Mouse (Mus musculus) 3134 (cell line): ENCODE data around the gene Stac3.

Source experiments
- DNase-seq: peaks from one replicate; pipeline ENCODE4 v3.0.0-alpha.2; 2011; ENCODE audit warnings: low spot score; ENCODE audit not compliant: insufficient read length; ENCODE audit errors: extremely low read depth

Gene Stac3

DNA sequence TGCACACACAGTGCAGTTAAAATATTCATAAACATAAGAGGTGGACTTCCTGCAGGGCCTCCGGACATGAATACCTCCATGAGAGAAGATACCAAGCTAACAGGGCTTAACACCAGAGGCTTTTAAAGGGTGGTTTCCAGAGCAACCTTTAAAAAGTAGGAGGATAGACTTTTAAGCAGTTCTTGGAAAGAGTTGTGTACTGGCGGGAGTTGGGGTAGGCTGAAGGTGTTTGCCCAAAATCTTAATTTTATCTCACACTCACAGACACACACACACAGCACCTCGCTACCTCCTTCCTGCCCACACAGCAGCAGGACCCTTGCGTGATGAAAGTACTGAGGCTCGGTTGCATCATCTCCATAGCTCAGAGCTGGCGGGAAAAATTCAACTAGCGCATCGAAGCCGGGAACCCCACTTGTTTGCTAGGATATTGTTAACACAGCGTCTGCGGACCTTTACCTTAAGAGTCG, 20.2 kb downstream of the Stac3 start:
- no peak for DNase-seq

DNA sequence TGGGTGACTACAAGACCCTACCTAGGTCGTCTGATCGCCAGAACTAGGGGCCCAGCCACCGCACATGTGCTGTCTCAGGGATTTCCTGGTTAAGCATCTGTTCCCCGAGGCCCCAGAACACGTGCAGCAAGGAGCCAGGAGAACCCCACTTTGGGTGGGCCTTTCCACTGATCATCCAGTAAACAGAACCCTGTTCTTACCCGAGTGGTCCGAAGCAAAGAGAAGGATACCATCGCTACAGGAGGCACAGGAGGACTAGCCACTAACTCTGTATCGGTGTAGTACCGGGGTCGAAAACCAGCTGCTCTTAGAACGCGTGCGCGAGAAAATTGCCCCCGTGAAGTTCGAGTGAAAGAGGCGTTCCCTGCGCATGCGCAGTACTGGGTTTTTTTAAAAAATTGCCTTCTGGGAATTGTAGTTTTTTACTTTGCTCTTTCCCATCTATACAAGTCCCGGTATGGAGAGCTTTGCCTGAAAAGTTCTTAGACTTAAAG, 20.6 kb downstream of the Stac3 start, which contains the start of gene Shmt2:
Shmt2 (minus strand) TSS at position 357 of the 494 bp plus-strand sequence.
- peak; percentile 71 for DNase-seq

DNA sequence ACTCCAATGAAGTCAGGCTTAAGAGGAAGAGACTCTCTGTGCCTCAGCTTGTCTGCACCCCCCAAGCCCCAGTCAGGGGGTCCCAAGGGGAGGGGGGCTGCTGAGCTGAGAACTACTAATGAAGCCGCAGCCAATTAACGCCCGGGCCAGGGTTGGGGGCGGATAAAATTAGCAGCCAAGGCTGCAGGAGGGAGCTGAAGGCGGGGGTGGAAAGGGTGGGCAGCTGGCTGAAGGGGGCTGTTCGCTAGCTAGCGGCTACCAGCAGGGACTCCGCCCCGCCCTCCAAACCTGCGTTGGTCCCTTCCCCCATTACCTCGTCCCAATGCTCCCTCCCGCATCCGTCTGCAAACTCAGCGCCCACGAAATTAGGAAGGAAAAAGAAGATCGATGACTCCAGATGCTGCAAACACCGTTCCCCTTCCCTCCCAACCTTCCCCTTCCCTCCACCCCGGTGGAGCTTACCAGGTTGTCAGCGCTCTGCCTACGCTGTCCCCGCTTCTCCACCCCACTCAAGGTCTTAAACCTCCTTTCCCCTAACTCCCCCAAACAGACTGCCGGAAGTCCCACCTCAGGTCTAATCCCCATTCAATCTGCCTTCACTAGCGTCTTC, 23.3 kb downstream of the Stac3 start:
- no peak for DNase-seq

DNA sequence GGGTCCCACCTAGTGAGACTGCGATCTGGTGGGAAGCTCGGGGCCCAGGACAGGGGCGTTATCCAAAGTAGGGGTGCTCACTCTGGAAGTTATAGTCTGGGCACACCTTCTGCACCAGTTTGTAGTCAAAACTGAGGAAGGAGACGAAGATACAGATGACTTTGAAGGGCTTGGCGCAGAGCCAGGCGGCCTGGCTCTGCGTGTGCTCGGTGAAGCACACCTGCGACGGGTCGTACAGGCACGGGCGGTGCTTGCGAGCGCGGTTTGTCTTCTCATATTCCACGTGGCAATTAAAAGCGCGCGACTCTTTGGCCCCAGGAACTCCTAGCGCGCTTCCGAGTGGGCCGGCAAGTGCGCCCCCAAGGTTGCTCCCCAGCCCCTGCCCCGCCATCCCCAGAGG, 24.6 kb downstream of the Stac3 start:
- DNase-seq, result no peak

DNA sequence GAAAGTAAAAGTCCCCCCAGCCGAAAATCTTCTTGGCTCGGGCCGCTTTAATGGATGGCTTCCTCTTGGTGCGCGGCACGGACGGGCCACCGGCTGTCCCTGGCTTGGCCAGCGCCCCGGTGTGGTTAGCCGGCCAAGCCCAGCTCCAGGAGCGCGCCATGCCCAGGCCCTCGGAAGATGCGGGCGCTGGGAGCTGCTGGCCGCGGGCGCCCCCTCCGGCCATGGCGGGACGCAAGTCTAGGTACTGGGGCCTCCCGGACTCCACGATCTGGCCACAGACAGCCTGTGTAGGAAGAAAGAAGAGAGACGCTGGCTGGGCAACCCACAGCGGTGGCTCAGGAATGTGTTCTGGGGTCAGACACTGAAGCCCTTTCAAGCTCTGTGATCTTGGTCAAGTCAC, 25.2 kb downstream of the Stac3 start:
- no peak for DNase-seq

DNA sequence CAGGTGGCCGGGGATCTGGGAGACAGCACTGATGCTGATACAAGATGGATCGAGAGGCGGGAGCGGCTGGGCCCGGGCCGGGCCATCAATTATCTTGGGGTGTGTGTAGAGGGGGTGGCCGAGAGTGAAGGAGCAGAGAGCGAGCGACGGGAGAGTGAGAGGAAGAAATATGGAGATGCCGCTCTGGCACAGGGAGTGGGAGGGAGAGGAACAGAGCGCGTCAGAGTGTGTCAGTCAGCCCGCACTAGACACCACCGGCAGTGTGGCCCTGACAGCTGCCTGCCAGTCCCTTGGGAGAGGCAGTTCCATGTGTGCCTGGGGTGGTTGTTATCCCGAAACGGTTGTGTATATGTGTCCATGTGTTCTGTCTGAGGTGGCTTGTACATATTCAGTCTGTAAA, 26.0 kb downstream of the Stac3 start:
- DNase-seq, result no peak

DNA sequence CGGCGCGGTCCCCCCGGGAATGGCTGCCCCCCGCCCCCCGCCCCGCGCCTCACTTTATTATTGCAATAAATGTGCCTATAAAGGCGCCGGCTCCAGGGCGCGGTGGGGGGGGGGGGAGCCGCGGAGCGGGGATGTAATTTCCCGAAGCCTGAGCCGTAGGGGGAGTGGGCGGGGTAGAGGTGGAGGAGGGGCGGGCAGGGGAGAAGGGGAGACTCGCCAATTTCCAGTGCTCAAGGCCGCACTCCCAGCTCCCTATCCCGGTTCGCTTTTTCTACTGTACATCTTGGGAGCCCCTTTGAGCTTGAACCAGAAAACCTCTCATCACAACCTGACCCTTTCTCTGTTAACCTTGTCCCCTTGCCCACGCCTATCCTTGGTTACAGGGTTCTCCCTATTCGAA, 29.5 kb downstream of the Stac3 start:
- DNase-seq, result no peak

DNA sequence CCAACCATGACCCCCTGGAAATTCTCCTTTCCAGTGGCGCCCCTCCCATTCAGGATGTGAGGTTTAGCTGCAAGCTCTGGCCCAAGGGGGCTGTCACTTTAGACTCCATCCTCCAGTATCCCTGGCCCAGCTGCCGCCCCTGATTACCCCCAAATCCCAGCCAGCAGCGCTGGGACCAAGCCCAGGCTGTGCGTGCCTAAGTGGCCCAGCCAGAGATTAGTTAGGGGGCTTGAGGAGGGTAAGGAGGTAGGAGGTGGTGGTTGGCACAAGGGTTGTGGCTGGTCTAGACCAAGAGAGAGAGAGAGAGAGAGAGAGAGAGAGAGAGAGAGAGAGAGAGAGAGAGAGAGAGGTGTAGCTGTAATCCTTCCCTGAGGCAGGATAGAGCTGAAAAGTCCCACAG, 30.1 kb downstream of the Stac3 start:
- no peak for DNase-seq

DNA sequence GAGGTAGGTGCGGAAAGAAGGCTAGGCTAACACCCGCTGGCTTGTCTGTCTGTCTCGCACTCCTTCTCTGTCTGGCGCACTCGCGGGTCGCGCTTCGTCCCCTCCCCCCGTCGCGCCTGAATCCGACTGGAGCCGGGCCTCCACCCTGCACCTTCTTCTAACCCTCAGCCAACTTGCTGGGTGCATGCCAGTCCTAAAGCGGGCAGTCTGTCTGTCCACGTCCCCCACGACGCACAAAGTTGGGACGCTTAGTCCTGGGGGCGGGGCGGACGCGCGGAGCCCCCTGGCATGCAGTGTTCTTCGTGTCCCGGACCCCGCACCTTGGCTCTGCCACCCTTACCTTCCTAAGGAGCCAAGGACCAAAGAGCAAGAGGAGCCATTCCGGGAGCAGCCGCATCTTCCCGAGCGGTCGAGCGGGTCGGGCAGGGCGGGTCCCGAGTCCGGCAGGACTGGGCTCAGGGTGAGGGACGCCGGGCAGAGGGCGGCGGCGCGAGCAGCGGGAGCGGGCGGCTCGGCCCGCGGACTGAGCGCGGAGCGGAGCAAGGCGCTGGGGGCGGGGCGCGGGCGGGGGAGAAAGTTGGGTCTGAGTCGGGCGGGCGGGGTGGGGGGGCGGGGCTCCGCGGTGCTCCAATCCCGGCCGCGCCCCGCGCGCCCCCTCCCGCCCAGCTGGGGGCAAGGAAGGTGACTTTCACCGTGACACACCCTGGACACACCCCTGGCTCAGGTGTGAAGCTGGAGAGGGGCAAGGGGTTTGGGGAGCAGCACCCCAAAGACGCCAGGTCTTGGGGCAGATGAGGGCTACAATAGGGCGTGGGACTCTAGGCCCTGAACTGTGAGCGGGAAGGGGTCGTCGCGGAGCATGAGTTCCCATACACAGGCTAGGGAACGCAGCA, 32.8 kb downstream of the Stac3 start, which contains the start of gene Nxph4:
Nxph4 (minus strand) TSS at position 524 of the 893 bp plus-strand sequence.
- no peak for DNase-seq

DNA sequence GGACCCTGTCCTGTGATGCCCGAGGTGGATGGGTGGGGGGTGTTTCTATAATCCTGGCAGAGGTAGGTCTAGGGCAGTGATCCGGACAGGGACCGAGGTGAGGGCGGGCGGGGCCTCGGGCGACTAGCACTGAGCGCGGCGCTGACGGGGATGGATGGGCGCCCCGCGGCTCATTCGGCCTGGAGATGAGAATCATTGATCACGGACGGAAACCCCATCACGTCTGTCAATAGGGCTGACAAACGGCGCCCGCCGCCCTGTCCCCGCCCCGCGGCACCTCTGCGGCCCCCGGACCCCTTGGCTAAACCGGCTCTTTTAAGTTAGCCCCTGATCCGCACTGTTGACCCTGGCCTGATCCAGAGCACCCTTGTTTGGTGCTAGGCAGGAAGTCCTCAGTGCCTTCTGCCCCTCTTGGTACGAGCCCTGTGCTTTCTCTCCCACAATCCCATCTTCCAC, 33.5 kb downstream of the Stac3 start:
- DNase-seq, result no peak

DNA sequence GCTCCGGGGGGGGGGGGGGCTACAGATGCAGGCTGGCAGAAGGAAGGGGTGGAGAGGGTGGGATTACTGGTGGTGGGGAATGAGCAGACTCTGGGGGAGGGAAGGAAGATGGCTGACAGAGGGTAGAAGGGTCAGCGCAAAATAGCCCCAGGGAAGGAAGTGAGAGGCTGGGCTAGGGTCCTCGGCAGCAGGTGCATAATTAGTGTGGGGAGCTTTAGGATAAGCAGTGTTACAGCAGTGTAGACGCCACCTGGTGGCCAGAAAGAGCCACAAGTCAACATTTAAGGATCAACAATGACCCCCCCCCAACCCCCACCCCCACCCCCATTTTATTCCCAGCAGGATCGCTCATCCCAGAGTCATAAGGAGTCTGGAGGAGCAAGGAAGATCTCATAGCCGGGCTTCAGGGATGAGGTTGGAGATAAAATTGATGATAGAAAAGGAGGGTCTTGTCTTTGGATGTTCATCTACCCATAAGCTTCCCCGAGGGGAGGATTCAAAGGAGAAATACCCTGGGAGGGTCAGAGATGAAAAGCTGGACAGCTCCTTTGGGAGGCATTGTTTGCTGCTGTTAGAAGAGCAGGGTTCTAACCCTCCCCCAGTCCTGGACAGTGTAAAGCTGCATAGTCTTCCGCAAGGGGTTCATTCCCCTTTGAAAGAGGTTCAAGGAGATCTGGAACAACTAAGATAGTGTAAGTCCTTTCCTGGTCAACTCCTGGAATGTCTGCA, 35.3 kb downstream of the Stac3 start:
- DNase-seq, result no peak

DNA sequence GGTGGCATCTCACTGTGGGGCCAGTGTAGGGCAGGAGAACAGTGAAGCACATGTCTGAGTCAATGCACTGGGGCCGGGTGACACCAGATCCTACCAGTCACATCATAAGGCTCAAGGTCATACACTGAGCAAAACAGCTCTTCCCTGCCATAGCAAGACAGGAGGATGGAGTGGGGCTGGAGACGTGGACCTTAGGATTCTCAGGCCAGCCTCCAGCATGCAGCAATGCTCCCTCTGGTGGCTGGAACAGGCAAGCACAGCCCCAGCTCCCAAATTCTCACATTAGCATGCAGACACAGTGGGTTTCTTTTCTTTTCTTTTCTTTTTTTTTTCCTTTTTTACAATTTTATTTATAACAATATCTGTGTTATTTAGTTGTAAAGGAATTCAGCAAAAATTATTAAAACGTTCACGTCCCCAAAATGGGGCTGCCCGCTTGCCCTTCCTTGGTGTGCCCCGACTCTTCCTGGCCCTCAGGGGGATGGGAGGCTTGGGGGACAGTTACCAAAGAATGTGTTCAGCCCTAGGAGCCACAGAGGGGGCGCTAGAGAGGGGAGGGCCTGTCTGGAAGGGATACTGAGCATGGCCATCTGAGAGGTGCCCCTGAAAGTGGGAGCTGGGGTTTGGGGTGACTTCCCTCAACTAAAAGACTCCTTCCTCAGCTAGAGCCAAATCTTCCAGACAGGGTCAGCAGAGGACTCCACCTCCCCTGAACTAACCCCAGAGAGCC, 36.5 kb downstream of the Stac3 start:
- DNase-seq, result no peak

DNA sequence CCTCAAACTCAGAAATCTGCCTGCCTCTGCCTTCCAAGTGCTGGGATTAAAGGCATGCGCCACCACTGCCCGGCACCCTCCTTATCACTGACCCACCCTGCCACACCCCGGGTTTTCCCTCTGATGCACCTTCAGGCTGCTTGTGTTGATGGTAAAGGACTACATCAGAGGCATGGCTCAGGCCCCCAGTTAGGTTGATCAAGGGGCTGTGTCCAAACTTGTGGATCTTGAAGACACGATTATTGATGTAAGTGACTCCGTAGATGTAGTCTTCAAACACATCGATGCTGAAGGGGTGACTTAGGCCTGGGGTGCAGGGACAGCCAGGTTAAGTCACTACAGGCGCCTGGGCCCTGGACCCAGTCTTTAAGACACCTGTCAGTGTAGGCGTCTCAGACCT, 40.0 kb downstream of the Stac3 start:
- no peak for DNase-seq

DNA sequence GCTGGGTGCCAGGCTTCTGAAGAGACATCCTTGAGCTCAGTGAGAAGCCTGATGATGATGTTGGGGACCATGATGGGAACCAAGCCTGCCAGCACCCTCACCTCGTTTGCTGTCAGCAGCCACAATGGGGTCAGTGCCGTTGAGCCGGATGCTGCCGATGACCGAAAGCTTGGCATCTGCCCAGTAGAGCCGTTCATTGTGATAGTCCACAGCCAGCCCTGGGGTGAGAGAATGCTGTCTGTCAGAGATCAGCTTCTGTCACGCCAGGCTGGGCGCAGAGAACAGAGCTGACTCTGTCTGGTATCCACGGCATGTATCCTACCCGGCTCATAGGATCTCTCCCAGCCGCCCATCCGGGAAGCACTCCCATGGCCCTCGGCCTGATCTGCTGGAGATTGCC, 40.6 kb downstream of the Stac3 start:
- DNase-seq, result no peak

DNA sequence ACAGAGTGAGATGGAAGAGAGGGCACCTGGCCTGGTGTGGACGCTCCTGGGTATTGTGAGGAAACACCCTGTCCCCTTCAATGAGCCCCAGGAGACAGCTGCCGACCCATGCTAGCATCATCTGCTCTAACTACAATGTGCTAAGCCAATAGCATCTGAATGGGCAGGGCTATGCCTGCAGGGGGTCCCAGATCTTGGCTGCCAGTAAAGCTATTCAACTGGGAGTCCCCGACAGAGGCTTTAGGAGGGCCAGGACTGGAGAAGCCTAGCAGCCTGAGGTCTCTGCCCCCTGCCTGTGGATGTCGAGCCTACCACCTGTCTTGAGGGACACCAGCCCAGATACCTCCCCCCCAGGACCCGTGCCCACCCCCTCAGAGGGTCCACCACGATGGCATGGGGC, 41.2 kb downstream of the Stac3 start:
- no peak for DNase-seq

DNA sequence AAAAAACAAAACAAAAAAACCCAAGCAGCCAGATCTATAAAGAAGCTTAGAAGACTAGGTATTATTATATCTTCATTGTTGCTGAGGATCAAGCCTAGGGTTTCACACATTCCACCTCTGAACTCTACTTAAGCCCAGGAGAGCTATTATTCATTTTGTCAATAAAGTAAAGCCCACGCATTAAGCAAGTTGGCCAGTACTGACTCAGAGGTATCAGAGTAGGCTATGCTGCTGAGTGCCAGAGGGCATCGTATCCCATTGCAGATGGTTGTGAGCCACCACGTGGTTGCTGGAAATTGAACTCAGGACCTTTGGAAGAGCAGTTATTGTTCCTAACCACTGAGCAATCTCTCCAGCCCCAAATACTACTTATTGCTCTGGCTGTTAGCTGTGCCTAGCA, 42.4 kb downstream of the Stac3 start:
- no peak for DNase-seq

DNA sequence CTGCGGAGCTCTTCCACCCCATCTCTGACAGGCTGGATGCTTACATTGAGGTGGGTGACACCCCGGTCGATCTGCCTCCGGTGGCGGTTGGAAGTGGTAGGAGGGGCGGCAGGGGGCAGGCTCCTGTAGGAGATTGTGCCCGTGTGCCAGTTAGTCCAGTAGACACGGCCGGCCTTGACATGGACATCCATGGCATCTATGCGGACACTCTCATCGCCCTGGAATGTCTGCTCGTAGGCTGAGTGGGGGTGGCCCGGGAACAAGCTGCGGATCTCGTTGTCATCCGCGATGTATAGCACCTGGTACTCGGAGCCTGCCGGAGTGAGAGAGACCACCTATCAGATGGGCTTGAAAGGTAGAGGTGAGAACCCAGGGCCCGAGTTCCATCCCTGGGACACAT, 42.9 kb downstream of the Stac3 start:
- DNase-seq, result no peak

DNA sequence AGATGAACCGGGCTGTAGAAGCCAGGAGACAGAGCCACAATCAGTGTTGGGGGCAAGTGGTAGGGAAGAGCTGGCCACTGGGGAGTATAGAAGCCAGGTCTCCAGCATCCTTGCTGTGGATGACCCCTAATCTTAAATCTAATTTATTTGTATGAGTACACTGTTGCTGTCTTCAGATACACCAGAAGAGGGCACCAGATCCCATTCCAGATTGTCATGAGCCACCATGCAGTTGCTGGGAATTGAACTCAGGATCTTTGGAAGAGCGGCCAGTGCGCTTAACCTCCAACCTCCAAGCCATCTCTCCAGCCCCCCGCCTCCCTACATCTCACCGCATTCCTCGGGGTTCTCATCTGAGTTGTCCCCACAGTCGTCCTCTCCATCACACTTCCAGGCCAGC, 45.0 kb downstream of the Stac3 start:
- no peak for DNase-seq

DNA sequence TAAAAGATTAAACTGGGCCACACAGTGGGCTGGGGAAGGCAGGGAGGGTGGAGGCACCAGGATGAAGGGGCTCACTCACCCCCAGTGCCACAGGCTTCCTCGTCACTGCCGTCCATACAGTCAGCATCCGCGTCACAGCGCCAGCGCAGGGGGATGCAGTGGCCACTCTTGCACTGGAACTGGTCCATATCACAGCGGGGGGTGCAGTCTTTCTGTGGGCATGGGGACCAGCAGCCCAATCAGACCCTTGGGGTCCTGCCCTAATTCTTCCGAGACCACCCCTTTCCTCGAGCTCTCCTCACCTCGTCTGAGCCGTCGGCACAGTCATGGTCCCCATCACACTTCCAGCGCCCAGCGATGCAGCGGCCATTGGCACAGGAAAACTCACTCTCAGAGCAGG, 46.8 kb downstream of the Stac3 start:
- DNase-seq, result no peak

DNA sequence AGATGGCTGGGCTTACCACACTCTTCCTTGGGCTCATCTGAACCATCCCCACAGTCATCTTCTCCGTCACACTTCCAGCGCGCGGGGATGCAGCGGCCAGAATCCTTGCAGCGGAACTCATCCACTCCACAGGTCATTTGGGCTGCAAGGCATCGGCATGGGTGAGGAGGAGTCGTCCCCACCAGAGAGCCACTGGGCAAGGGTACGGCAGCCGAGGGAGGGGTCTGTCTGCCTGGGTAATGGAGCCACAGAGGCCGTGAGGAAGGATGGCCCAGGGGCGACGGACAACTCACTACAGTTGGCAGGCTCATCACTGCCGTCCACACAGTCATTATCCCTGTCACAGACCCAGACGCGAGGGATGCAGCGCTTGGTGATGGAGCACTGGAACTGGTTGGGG, 48.4 kb downstream of the Stac3 start:
- DNase-seq, result no peak
